Mouse (Mus musculus): ENCODE data around the gene Gtf2i.

The Gtf2i gene

GRCm38 (mm10) chr5:134209931-134210554 lies 104.5 kb downstream of the Gtf2i start:
- WGBS = 76% methylated on average over 11 of the region's 11 CpGs

- WGBS = 77% methylated on average over 10 of the region's 10 CpGs
These were observed 107.8 kb downstream of the Gtf2i start for GRCm38 (mm10) chr5:134206721-134207120.

- WGBS = 88% methylated on average over 8 of the region's 8 CpGs
These were observed 120.9 kb downstream of the Gtf2i start for GRCm38 (mm10) chr5:134193664-134194063.

GRCm38 (mm10) chr5:134188571-134188970 lies 126.0 kb downstream of the Gtf2i start:
- WGBS = 86% methylated on average over 7 of the region's 7 CpGs
